Mouse (Mus musculus) neural tube, embryonic 13.5 days (tissue): ENCODE data around the gene Ipo7. TPM values are rescaled to one million over a fixed set of nuclear protein-coding genes. Genes with fewer than 3 reads are reported as not detected.

ENCODE experiments used
- ATAC-seq: fragments of 200-750 bp; cut with Nextera tagmentation; 2 replicates; pipeline ENCODE4 v1.8.0; 2017; ENCODE audit warnings: low read depth, mild to moderate bottlenecking, moderate TSS enrichment, moderate library complexity
- H3K27ac ChIP-seq: fragments of 300-500 bp; sonication (generic); replicated peaks from 2 replicates; pipeline ENCODE4 v1.5.1; 2015; ENCODE audit warnings: moderate library complexity, mild to moderate bottlenecking, inconsistent platforms
- H3K27me3 ChIP-seq: fragments of 300-500 bp; sonication (generic); 2 replicates; pipeline ENCODE4 v1.6.1; 2015; ENCODE audit warnings: mild to moderate bottlenecking, inconsistent platforms
- H3K36me3 ChIP-seq: fragments of 300-500 bp; sonication (generic); 2 replicates; pipeline ENCODE4 v1.6.1; 2015; ENCODE audit warnings: mild to moderate bottlenecking, inconsistent platforms
- H3K4me1 ChIP-seq: fragments of 300-500 bp; sonication (generic); replicated peaks from 2 replicates; pipeline ENCODE4 v1.6.1; 2015; ENCODE audit warnings: inconsistent platforms
- H3K4me2 ChIP-seq: fragments of 300-500 bp; sonication (generic); 2 replicates; pipeline ENCODE4 v1.6.1; 2015; ENCODE audit warnings: inconsistent platforms, mild to moderate bottlenecking, moderate library complexity
- H3K4me3 ChIP-seq: fragments of 300-500 bp; sonication (generic); 2 replicates; pipeline ENCODE4 v1.5.1; 2015; ENCODE audit warnings: mild to moderate bottlenecking, inconsistent platforms
- H3K9ac ChIP-seq: fragments of 300-500 bp; sonication (generic); 2 replicates; pipeline ENCODE4 v1.6.1; 2015; ENCODE audit warnings: moderate library complexity, mild to moderate bottlenecking, inconsistent platforms
- H3K9me3 ChIP-seq: fragments of 300-500 bp; sonication (generic); 2 replicates; pipeline ENCODE4 v1.6.1; 2016; ENCODE audit warnings: inconsistent platforms
- WGBS: fragments of 180-500 bp; shearing (Covaris S2); methylation state at CpG from one replicate; pipeline ENCODE4 v1.1.7; 2015; 5-methylcytosine and 5-hydroxymethylcytosine counted together
- polyA plus RNA-seq: library from polyadenylated mRNA; unstranded; fragments of >200 nt; fragmentation: Nextera tagmentation; extraction: Ambion mirVana; gene quantifications from 2 replicates; pipeline ENCODE4 v1.2.1, GENCODE M21; 2015

Gene Ipo7
- polyA plus RNA-seq, 1 experiment from 2014 or later = 40.2 TPM

DNA sequence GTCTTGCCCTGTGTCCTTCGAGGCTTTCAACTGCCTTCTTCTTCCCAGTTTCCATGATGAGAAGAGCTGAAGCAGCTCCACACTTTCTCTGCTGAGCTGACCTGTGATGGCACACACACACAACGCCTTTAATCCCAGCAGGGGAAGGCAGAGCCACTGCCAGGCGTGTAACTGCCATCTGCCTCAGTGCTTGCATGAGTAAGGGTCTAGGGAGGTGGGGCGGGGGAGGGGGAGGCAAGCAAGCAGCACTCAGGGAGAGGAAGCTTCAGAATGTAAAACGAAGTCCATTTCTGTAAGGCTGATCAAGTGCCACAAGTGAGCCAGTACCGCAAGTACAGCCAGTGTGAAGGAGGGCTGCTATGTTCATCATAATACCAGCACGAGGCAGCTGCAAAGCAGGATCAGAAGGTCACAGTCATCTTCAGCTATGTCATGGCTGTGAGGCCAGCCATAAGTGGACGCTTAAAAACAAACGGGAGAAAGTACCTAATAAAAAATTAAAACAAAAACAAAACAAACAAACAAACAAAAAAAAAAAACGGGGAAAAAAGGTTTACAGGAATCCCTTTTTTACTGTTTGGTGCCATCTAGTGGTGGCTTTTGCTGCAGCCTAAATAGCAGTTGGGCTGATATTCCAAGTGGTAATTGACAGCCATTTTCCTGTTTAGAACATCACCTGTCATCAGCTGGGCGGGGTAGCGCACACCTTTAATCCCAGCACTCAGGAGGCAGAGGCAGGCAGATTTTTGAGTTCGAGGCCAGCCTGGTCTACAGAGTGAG lies 65.5 kb downstream of the Ipo7 start:
- 67% methylated on average over 13 of the region's 13 CpGs for WGBS
- H3K9ac ChIP-seq = no peak overlapping the region
- H3K27ac ChIP-seq = 0 out of 2 replicates have a peak overlapping the region, but pooled peaks have one; percentile 4
- peaks cover 95% of the 10 kb centered on the region for H3K36me3 ChIP-seq
- no peak overlapping the region for H3K4me3 ChIP-seq
- ATAC-seq = peak; percentile 56; the same call in 1 of the 2 replicates
- peaks cover 3% of the 10 kb centered on the region for H3K4me1 ChIP-seq
- H3K27me3 ChIP-seq = no peaks in the 10 kb centered on the region
- no peaks in the 10 kb centered on the region for H3K9me3 ChIP-seq
- H3K4me2 ChIP-seq = no peak overlapping the region

DNA sequence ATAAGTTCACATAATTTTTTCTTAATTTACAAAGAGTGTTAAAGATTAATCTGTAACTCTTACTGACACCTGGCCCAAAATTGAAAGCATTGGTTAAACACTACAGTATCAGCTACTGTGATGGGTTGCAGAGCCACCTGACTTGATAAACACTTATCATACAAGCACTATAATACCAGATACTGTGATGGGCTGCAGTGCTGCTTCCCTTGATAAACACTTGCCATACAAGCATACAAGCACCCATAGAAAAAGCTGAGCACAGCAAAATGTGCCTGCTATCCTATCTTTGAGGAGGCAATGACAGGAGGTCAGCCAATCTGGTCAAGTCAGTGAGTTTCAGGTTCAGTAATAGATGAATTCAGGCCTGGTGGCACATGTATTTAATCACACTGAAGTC lies 67.1 kb downstream of the Ipo7 start:
- Histone ChIP-seq H3K4me3 (no peak overlapping the region), H3K4me2 (no peak overlapping the region), H3K4me1 (peaks cover 3% of the 10 kb centered on the region), H3K36me3 (peaks cover 95% of the 10 kb centered on the region), H3K9ac (no peak overlapping the region), H3K9me3 (no peaks in the 10 kb centered on the region), H3K27ac (no peak overlapping the region), H3K27me3 (no peaks in the 10 kb centered on the region)
- no peak for ATAC-seq

DNA sequence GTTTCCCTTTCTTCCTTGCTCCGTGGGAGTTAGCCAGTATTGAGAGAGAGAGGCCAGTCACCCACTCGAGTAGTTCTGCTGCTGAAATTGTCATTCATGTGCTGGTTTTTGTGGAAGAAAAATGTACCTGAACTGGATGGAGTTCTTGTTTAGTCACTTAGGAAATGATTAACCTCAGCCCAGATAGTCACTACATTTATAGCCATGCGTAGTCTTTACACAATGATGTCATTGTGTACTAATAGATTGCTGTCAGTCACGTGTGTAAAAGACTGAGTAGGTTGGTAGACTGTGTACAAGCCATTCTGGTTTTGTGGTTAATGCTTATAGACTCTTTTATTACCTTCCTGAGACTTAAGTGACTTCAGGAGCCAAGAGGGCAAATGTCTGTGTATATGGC lies 69.8 kb downstream of the Ipo7 start:
- H3K9ac ChIP-seq = no peak overlapping the region
- H3K27ac ChIP-seq = no peak overlapping the region
- no peak overlapping the region for H3K4me2 ChIP-seq
- no peak overlapping the region for H3K4me3 ChIP-seq
- 73% methylated on average over 4 of the region's 4 CpGs for WGBS
- peaks cover 12% of the 10 kb centered on the region for H3K4me1 ChIP-seq
- no peak for ATAC-seq
- no peaks in the 10 kb centered on the region for H3K27me3 ChIP-seq
- peaks cover 94% of the 10 kb centered on the region for H3K36me3 ChIP-seq
- H3K9me3 ChIP-seq = no peaks in the 10 kb centered on the region

- WGBS = 41% methylated on average over 7 of the region's 7 CpGs
- no peaks in the 10 kb centered on the region for H3K27me3 ChIP-seq
- peaks cover 9% of the 10 kb centered on the region for H3K4me1 ChIP-seq
- no peak overlapping the region for H3K4me2 ChIP-seq
- no peak overlapping the region for H3K9ac ChIP-seq
- peaks cover 97% of the 10 kb centered on the region for H3K36me3 ChIP-seq
- 0 out of 2 replicates have a peak, but pooled peaks have one; percentile 65 for ATAC-seq
- H3K9me3 ChIP-seq = no peaks in the 10 kb centered on the region
- H3K4me3 ChIP-seq = no peak overlapping the region
- H3K27ac ChIP-seq = no peak overlapping the region
Observed at GRCm38 (mm10) chr7:110091670-110092069, 73.6 kb downstream of the Ipo7 start.

DNA sequence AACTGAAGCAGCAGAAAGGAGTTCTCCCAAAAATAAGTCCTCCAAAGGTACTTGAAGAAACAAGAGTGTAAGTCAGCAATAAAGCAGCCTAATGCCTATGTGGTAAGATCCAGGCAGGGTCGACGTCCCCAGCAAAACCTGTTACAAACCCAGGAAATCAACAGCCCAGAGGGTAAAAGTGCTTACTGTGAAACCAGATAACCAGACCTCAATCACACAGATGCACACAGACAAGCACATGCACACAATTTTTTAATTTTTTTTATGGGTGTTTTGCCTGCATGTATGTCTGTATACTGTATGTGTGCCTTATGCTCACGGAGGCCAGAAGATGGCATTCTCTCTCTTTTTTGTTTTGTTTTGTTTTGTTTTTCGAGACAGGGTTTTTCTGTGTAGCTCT lies 78.3 kb downstream of the Ipo7 start:
- WGBS = 88% methylated on average over 4 of the region's 4 CpGs
- Histone ChIP-seq H3K4me3 (no peak overlapping the region), H3K27ac (no peak overlapping the region), H3K36me3 (peaks cover 58% of the 10 kb centered on the region), H3K27me3 (no peaks in the 10 kb centered on the region), H3K4me2 (no peak overlapping the region), H3K4me1 (peaks cover 6% of the 10 kb centered on the region), H3K9ac (no peak overlapping the region), H3K9me3 (no peaks in the 10 kb centered on the region)
- ATAC-seq = no peak

GRCm38 (mm10) chr7:110097106-110097793 lies 79.2 kb downstream of the Ipo7 start:
- Histone ChIP-seq H3K27me3 (no peaks in the 10 kb centered on the region), H3K4me2 (no peak overlapping the region), H3K4me3 (no peak overlapping the region), H3K36me3 (peaks cover 49% of the 10 kb centered on the region), H3K9ac (no peak overlapping the region), H3K27ac (no peak overlapping the region), H3K9me3 (no peaks in the 10 kb centered on the region), H3K4me1 (no peaks in the 10 kb centered on the region)
- WGBS = 45% methylated on average over 7 of the region's 7 CpGs
- ATAC-seq = no peak

- Histone ChIP-seq H3K9ac (no peak overlapping the region), H3K4me2 (no peak overlapping the region), H3K4me3 (no peak overlapping the region), H3K4me1 (no peaks in the 10 kb centered on the region), H3K27ac (no peak overlapping the region), H3K27me3 (no peaks in the 10 kb centered on the region), H3K36me3 (peaks cover 14% of the 10 kb centered on the region), H3K9me3 (no peaks in the 10 kb centered on the region)
- 56% methylated on average over 6 of the region's 6 CpGs for WGBS
- no peak for ATAC-seq
Observed at GRCm38 (mm10) chr7:110100854-110101253, 82.8 kb downstream of the Ipo7 start.

DNA sequence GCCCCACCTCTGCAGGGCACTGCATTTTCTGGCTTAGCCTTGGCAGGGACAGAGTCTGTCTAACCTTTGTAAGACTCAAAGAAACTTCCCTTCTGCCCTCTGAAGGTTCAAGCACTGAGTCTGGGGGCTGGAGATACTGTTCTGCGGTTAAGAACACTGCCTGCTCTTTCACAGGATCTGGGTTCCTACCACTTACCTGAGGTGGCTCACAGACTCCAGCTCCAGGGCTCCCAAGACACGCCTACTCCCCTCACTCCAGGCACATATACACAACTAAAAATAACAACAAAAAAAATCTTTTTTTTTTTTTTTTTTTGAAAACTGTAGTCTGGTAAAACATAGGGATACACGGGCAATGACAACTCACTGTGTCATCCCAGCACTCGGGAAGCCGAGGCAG lies 83.2 kb downstream of the Ipo7 start:
- Histone ChIP-seq H3K4me1 (no peaks in the 10 kb centered on the region), H3K27me3 (no peaks in the 10 kb centered on the region), H3K4me2 (no peak overlapping the region), H3K9me3 (no peaks in the 10 kb centered on the region), H3K9ac (no peak overlapping the region), H3K27ac (no peak overlapping the region), H3K36me3 (peaks cover 10% of the 10 kb centered on the region), H3K4me3 (no peak overlapping the region)
- WGBS = 80% methylated on average over 5 of the region's 5 CpGs
- no peak for ATAC-seq

- H3K36me3 ChIP-seq = no peaks in the 10 kb centered on the region
- peaks cover 9% of the 10 kb centered on the region; the same call in 1 of the 2 replicates for H3K4me1 ChIP-seq
- no peak overlapping the region for H3K27ac ChIP-seq
- H3K4me2 ChIP-seq = no peak overlapping the region
- 91% methylated on average over 5 of the region's 5 CpGs for WGBS
- no peak overlapping the region for H3K9ac ChIP-seq
- no peaks in the 10 kb centered on the region for H3K9me3 ChIP-seq
- no peaks in the 10 kb centered on the region for H3K27me3 ChIP-seq
- H3K4me3 ChIP-seq = no peak overlapping the region
- ATAC-seq = no peak
Observed at GRCm38 (mm10) chr7:110105041-110105440, 87.0 kb downstream of the Ipo7 start.

Other genes with a start within 250 kb of the Ipo7 start
- gene Nrip3, start 236.2 kb upstream of the Ipo7 start, polyA plus RNA-seq = 4.7 and 5.0 TPM in 2 replicates
- 4.4 and 4.6 TPM in 2 replicates for gene Scube2, start 152.6 kb upstream of the Ipo7 start, polyA plus RNA-seq
- gene Dennd5a, start 57.8 kb upstream of the Ipo7 start, polyA plus RNA-seq = 42.2 and 42.5 TPM in 2 replicates
- gene Tmem41b, start 31.3 kb upstream of the Ipo7 start, polyA plus RNA-seq = 63.7 and 73.2 TPM in 2 replicates
- 19.3 and 20.9 TPM in 2 replicates for gene Zfp143, start 42.9 kb downstream of the Ipo7 start, polyA plus RNA-seq
- gene Wee1, start 103.8 kb downstream of the Ipo7 start, polyA plus RNA-seq = 5.7 and 6.6 TPM in 2 replicates
- 10.4 and 14.4 TPM in 2 replicates for gene Swap70, start 203.4 kb downstream of the Ipo7 start, polyA plus RNA-seq